Mouse (Mus musculus): ENCODE measurements around the gene Atp4b.
A peak's percentile ranks its signal among the peaks of the same experiment; 100 is the strongest.
"Not testable (repeated sequence)": the region's sequence is repeated elsewhere in the genome, so short reads cannot be mapped to it uniquely, and the experiment has no call there.

Atp4b gene

DNA sequence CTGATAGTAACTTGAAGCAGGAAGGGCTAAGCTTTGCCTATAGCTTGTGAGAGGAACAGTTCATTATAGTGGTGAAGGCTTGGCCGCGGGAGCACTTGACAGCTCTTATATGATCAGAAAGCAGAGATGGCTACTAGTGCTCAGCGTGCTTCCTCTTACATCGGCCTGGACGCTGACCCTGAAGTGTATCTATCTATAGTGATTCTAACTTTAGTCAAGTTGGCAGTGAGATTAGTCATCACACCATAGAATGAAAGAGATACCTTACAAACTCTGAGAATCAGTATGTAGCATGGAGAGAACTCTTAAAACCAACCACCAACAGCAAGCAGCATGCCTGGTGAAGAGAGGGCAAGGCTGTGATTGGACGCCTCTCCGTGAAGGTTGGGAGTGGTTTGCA, 15.0 kb downstream of the Atp4b start:
- no peak for DNase-seq

GRCm38 (mm10) chr8:13373151-13373662, 23.4 kb downstream of the Atp4b start:
- DNase-seq: no peak

DNA sequence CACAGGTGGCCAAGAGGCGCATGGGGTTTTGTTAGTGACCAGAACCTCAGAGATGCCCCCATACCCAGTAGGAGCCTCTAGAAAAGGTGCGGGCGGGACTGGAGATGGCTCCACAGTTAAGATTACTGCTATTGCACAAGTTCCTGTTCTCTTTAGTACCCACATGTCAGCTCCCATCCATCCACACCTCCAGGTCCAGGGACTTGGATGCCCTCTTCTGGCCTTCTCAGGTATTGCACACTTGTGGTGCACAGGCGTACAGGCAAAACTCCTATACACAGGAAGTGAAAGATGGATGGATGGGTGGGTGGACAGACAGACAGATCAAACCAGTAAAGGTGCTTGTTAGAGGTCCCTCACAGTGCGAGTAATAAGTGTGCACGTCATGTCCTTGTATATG, 34.8 kb downstream of the Atp4b start:
- DNase-seq: peak; percentile 21

DNA sequence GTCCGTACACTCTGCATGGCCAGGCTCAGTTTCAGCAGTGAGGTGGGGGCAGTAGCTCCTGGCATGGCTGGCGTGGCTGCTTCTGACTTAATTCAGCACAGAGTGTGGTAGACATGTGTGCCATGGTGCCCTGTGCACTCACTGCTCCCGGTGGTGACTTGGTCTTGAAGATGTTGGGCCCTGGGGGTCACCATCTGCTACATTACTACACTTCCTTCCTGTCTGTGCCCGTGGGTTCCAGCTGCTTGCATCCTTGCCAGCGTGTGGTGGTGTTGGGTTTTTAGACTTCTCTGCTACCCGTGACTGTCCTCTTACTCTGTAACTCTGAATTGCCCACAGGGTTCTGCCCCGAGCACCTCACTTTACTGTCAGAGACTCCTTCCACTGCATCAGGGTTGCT, 36.4 kb downstream of the Atp4b start:
- no peak for DNase-seq

- DNase-seq: no peak
These were observed 39.9 kb downstream of the Atp4b start for GRCm38 (mm10) chr8:13356681-13357080.

DNA sequence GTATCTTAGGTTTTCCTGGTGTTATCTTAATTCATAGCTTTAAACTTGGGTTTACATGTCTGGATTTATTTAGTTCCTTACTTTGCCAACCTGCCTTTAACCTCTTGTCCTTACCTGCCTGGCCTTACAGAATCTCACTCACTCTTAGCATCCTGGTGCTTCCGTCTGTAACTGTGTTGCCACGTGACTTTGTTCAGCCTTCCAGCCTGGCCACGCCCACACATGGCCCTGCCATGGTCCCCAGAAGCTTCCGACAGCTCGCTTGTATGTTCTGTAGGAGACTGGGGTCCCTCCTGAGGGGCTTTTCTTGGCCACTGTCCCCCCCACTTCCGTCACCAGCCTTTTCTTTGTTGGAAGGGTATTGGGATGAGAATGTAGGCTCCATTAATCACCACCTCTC, 40.4 kb downstream of the Atp4b start:
- no peak for DNase-seq

GRCm38 (mm10) chr8:13353883-13354282, 42.7 kb downstream of the Atp4b start:
- no peak for DNase-seq

DNA sequence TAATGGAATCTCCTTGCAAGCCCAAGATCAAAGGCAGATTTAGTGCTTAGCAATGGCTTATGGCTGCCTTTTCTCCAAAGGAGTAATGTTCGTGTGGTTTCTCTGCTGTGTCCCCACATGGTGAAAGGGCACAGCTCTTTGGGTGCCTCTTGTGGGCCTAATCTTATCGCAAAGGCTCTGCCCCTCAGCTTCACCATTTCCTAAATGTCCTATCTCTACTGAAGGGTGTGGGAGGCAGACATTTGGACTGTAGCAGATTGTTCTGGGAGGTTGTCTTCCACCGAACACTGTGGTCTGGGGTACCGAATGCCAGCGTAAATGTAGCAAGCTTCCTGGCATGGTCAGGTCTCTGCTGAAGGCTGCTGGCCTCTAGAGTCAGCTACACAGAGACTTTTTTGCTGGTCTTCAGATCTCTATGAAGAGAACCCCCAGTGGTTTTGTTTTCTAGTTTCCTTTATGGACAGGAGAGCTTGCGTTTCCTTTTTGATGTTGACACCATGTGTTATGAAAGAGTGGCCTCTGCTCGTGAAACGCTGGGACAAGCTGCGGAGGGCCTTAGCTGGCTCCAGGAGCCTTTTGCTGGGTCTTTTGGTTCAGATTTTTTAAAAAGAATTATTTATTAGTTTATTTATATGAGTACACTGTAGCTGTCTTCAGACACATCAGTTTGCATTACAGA, 43.3 kb downstream of the Atp4b start:
- DNase-seq: no peak

DNA sequence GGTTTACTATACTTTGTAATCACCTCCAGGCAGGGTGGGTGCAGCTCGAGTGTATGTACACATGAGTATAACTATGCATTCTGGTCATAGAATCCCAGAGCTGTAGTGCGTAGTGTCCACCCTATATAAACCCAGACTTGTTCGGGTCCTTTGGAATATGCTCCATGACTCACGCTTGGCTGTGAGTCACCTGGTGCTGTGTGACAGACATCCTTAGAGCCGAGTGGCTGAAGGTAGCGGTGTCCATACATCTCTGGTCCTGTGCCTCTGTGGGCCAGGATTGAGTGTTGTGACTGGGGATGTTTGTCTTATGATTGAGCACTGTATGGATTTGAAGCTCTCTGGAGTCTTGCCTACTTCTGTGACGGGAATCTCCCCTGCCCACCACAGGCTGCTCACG, 44.0 kb downstream of the Atp4b start:
- no peak for DNase-seq

GRCm38 (mm10) chr8:13351593-13351992, 45.0 kb downstream of the Atp4b start:
- DNase-seq: no peak

- DNase-seq: no peak
These were observed 46.6 kb downstream of the Atp4b start for GRCm38 (mm10) chr8:13350052-13350451.

- DNase-seq: no peak
These were observed 53.5 kb downstream of the Atp4b start for GRCm38 (mm10) chr8:13343134-13343533.

- DNase-seq: no peak
These were observed 54.3 kb downstream of the Atp4b start for GRCm38 (mm10) chr8:13342340-13342739.

- no peak for DNase-seq
These were observed 56.0 kb downstream of the Atp4b start for GRCm38 (mm10) chr8:13340650-13341049.

DNA sequence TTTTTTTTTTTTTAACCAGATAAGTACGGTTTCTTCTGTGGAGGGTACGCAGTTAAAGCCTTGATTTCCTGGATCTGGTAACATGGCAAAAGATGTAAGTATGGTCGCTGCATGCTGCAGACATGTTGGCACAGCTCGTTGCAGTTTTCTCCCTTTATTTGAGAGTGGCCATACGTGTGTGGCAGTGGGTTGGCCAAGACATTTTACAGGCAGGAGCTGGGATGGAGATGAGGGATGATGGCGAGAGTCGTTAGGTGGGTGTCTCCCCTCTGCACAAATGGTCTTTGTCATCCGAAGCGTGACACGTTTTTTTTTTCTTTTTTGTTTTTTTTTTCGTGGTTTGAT, 57.0 kb downstream of the Atp4b start:
- no peak for DNase-seq

DNA sequence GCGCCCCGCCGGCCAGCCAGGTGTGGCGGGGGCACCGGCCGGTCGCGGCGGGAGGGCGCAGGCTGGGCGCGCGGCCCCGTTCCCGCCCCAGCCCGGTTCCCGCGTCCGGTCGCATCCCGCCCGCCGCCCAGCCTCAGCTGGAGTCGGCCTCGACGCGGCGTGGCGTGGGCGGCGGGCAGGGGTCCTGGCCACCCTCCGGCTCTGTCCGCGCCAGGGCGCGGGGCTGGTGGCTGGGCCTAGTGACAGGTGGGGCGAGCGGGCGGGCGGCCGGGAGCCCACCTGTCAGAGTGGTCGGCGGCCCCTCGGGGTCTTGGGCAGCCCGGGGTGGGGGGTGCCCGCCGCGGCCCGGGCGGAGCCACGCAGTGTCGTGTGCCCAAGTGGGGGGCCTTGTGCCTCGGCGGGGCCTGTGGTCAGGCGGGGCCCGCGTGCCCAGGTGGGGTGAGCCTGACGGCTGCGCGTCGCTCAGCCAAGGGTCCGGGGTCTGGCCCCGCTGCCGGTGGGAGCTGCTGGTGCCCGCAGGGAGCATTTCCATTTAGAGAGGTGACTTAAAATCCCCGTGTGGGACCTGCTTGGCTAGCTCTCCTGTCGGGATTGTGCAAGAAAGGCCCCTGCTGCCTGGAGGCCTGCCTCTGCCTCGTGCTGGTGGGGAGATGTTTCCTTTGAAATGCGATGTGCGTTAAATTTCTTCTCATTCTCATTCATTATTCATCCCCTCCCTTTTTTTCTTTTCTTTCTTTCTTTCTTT, 57.6 kb downstream of the Atp4b start:
- DNase-seq: peak; percentile 55

DNA sequence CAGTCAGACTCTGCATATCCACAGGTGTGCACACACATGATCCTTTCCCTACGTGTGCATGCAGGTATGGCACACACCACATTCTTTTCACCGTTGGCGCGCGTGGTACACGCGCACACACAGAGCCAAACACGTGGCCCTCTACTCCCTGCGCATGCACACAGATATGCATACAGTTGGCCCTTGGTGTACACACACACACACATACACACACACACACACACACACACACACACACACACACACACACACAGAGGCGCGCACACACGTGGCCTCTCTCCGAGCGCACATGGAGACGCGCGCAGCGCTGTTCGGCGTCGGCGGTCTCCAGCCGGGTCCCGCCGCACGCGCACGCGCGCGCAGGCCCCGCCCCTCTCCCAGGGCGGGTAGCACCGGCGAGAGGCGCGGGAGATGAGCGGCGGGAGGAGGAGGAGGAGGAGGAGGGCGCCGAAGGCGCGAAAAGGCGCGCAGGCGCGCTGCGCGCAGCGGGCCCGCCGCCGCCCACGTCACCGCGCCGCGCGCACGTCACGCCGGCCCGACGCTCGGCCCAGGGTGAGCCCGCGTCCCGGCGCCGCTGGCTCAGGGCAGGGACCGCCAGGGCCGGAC, 58.3 kb downstream of the Atp4b start, which contains the start of gene Tfdp1:
Gene Tfdp1 (plus strand): TSS at position 497 of the 606 bp plus-strand sequence.
- peak; percentile 87 for DNase-seq

GRCm38 (mm10) chr8:13337678-13338077, 58.9 kb downstream of the Atp4b start:
- no peak for DNase-seq

- DNase-seq: not testable (repeated sequence)
These were observed 59.4 kb downstream of the Atp4b start for GRCm38 (mm10) chr8:13337245-13337644.
